Mouse (Mus musculus) Muller cell, postnatal 12 days (primary cell): ENCODE measurements around the gene Kmt5c.

ENCODE experiments used
- DNase-seq: peaks from one replicate; pipeline ENCODE4 v3.0.0-alpha.2; 2015; ENCODE audit errors: inconsistent ontology term

The Kmt5c gene

GRCm38 (mm10) chr7:4739544-4740275 lies at the start of gene Kmt5c:
Gene Kmt5c, plus strand, starts transcription at chr7:4740115.
- DNase-seq: peak; percentile 100

- DNase-seq: peak; percentile 95
Measured at GRCm38 (mm10) chr7:4690387-4690786, 49.5 kb upstream of the Kmt5c start, which contains the start of gene Brsk1. Gene Brsk1, plus strand, starts transcription at chr7:4690604.

GRCm38 (mm10) chr7:4690951-4691653 lies 48.8 kb upstream of the Kmt5c start:
- DNase-seq: peak; percentile 20

GRCm38 (mm10) chr7:4693004-4693403 lies 46.9 kb upstream of the Kmt5c start:
- DNase-seq: no peak

- no peak for DNase-seq
Measured at GRCm38 (mm10) chr7:4702334-4702733, 37.6 kb upstream of the Kmt5c start.

GRCm38 (mm10) chr7:4703195-4703594 lies 36.7 kb upstream of the Kmt5c start:
- no peak for DNase-seq

GRCm38 (mm10) chr7:4705098-4705497 lies 34.8 kb upstream of the Kmt5c start:
- DNase-seq: peak; percentile 26

- no peak for DNase-seq
Measured at GRCm38 (mm10) chr7:4712594-4712993, 27.3 kb upstream of the Kmt5c start.

GRCm38 (mm10) chr7:4716955-4717354 lies 23.0 kb upstream of the Kmt5c start:
- DNase-seq: no peak

- no peak for DNase-seq
Measured at GRCm38 (mm10) chr7:4719276-4719675, 20.6 kb upstream of the Kmt5c start.

- no peak for DNase-seq
Measured at GRCm38 (mm10) chr7:4723508-4723907, 16.4 kb upstream of the Kmt5c start.

GRCm38 (mm10) chr7:4724359-4724758 lies 15.6 kb upstream of the Kmt5c start:
- DNase-seq: no peak

- no peak for DNase-seq
Measured at GRCm38 (mm10) chr7:4725169-4725568, 14.7 kb upstream of the Kmt5c start, which contains the start of gene Tmem150b. Gene Tmem150b, minus strand, starts transcription at chr7:4725249.

- DNase-seq: no peak
Measured at GRCm38 (mm10) chr7:4731090-4731489, 8.8 kb upstream of the Kmt5c start.

- DNase-seq: no peak
Measured at GRCm38 (mm10) chr7:4732968-4733392, 6.9 kb upstream of the Kmt5c start.

GRCm38 (mm10) chr7:4739041-4739543 lies 823 bp upstream of the Kmt5c start:
- no peak for DNase-seq

GRCm38 (mm10) chr7:4740309-4740727 lies 403 bp downstream of the Kmt5c start:
- no peak for DNase-seq

GRCm38 (mm10) chr7:4741151-4741550 lies 1.2 kb downstream of the Kmt5c start:
- DNase-seq: peak; percentile 72

- DNase-seq: no peak
Measured at GRCm38 (mm10) chr7:4741672-4742481, 2.0 kb downstream of the Kmt5c start.

- DNase-seq: no peak
Measured at GRCm38 (mm10) chr7:4742482-4742819, 2.5 kb downstream of the Kmt5c start.

- DNase-seq: no peak
Measured at GRCm38 (mm10) chr7:4743354-4743753, 3.4 kb downstream of the Kmt5c start.

GRCm38 (mm10) chr7:4744886-4745285 lies 5.0 kb downstream of the Kmt5c start:
- DNase-seq: no peak
